Mouse (Mus musculus) CD4-positive helper T cell, adult 2 months (primary cell): ENCODE data around the gene Xlr5a.
"Not testable (repeated sequence)": the region's sequence is repeated elsewhere in the genome, so short reads cannot be mapped to it uniquely, and the experiment has no call there.

Source experiments
- DNase-seq: peaks from one replicate; pipeline ENCODE4 v3.0.0-alpha.2; 2012; ENCODE audit warnings: low read depth, missing footprints, low spot score

Xlr5a gene

GRCm38 (mm10) chrX:73148496-73148895 is 144.3 kb downstream of the Xlr5a start, which contains the start of gene Xlr5b:
Xlr5b (plus strand) TSS chrX:73148796.
- not testable (repeated sequence) for DNase-seq

- not testable (repeated sequence) for DNase-seq
These were observed 149.6 kb downstream of the Xlr5a start for GRCm38 (mm10) chrX:73143218-73143618.

- DNase-seq, result not testable (repeated sequence)
These were observed 169.6 kb downstream of the Xlr5a start for GRCm38 (mm10) chrX:73122859-73123829.

- DNase-seq, result not testable (repeated sequence)
These were observed 176.0 kb downstream of the Xlr5a start, which contains the start of gene Gm14685 for GRCm38 (mm10) chrX:73116747-73117146. Gm14685 (plus strand) TSS chrX:73117047.

- DNase-seq, result peak; percentile 2
These were observed 195.8 kb downstream of the Xlr5a start, which contains the start of gene Xlr3a for GRCm38 (mm10) chrX:73096941-73097508. Xlr3a (minus strand) TSS chrX:73097095.

GRCm38 (mm10) chrX:73082267-73083055 is 210.3 kb downstream of the Xlr5a start, which contains the start of gene Xlr4a:
Xlr4a (minus strand) TSS chrX:73082478.
- DNase-seq, result peak; percentile 75

- not testable (repeated sequence) for DNase-seq
These were observed 225.9 kb downstream of the Xlr5a start for GRCm38 (mm10) chrX:73066765-73067312.

GRCm38 (mm10) chrX:73064415-73064793 is 228.4 kb downstream of the Xlr5a start, which contains the start of gene Pnma3:
Pnma3 (plus strand) TSS chrX:73064787.
- DNase-seq, result no peak

GRCm38 (mm10) chrX:73063512-73064414 is 229.0 kb downstream of the Xlr5a start:
- DNase-seq, result no peak

- DNase-seq, result no peak
These were observed 230.5 kb downstream of the Xlr5a start for GRCm38 (mm10) chrX:73062323-73062722.

GRCm38 (mm10) chrX:73061528-73061927 is 231.2 kb downstream of the Xlr5a start:
- DNase-seq, result no peak
